Mouse (Mus musculus) heart, postnatal 25 days (tissue): ENCODE data around the gene Dhrs3. TPM values are rescaled to one million over a fixed set of nuclear protein-coding genes. Genes with fewer than 3 reads are reported as not detected.
A peak's percentile ranks its signal among the peaks of the same experiment; 100 is the strongest.

ENCODE experiments used
- DNase-seq: peaks from one replicate; pipeline ENCODE4 v3.0.0; 2022; ENCODE audit warnings: low spot score
- intact Hi-C: fragments of 180-260 bp; cut with DNase I; formaldehyde crosslinking; loops from one replicate; pipeline ENCODE4 v1.15.1; 2025
- total RNA-seq, 2 experiments: library from RNA; stranded (reverse); gene quantifications; 2 replicates each; pipeline ENCODE4 v1.2.3; 2021

Gene Dhrs3
- total RNA-seq, 2 experiments from 2014 or later = 112 to 126 TPM

- DNase-seq = peak; percentile 86
- intact Hi-C loops = no loop called here
Measured at GRCm38 (mm10) chr4:144930366-144930765, 37.7 kb downstream of the Dhrs3 start.

GRCm38 (mm10) chr4:144931167-144931566 lies 38.5 kb downstream of the Dhrs3 start:
- DNase-seq = no peak
- intact Hi-C loops = no loop called here

GRCm38 (mm10) chr4:144934501-144934900 lies 41.9 kb downstream of the Dhrs3 start:
- DNase-seq = no peak
- intact Hi-C loops = no loop called here

- DNase-seq = no peak
- intact Hi-C loops = no loop called here
Measured at GRCm38 (mm10) chr4:144936563-144937154, 44.0 kb downstream of the Dhrs3 start.

- DNase-seq = no peak
- intact Hi-C loops = no loop called here
Measured at GRCm38 (mm10) chr4:144939847-144940411, 47.3 kb downstream of the Dhrs3 start.

- intact Hi-C loops = no loop called here
- no peak for DNase-seq
Measured at GRCm38 (mm10) chr4:144940796-144941462, 48.3 kb downstream of the Dhrs3 start.

- no peak for DNase-seq
- intact Hi-C loops = no loop called here
Measured at GRCm38 (mm10) chr4:144942433-144942832, 49.8 kb downstream of the Dhrs3 start.

GRCm38 (mm10) chr4:144943273-144943672 lies 50.6 kb downstream of the Dhrs3 start:
- DNase-seq = no peak
- intact Hi-C loops = no loop called here

- intact Hi-C loops = loop anchor here (2.0 kb wide), 1 partner anchor 15 kb away; no protein-coding TSS in a partner anchor
- DNase-seq = peak; percentile 79
Measured at GRCm38 (mm10) chr4:144947738-144948390, 55.2 kb downstream of the Dhrs3 start.

- peak; percentile 72 for DNase-seq
- intact Hi-C loops = no loop called here
Measured at GRCm38 (mm10) chr4:144949441-144950326, 57.1 kb downstream of the Dhrs3 start.

- intact Hi-C loops = no loop called here
- no peak for DNase-seq
Measured at GRCm38 (mm10) chr4:144950327-144950711, 57.7 kb downstream of the Dhrs3 start.

GRCm38 (mm10) chr4:144950883-144951282 lies 58.3 kb downstream of the Dhrs3 start:
- no peak for DNase-seq
- intact Hi-C loops = no loop called here

GRCm38 (mm10) chr4:144951859-144952258 lies 59.2 kb downstream of the Dhrs3 start:
- DNase-seq = no peak
- intact Hi-C loops = no loop called here

- intact Hi-C loops = no loop called here
- DNase-seq = no peak
Measured at GRCm38 (mm10) chr4:144953421-144953820, 60.8 kb downstream of the Dhrs3 start.

- intact Hi-C loops = loop anchor here (5.0 kb wide), 1 partner anchor 49 kb away; no protein-coding TSS in a partner anchor
- no peak for DNase-seq
Measured at GRCm38 (mm10) chr4:144955863-144956262, 63.2 kb downstream of the Dhrs3 start.

GRCm38 (mm10) chr4:144956293-144956692 lies 63.7 kb downstream of the Dhrs3 start:
- no peak for DNase-seq
- intact Hi-C loops = loop anchor here (5.0 kb wide), 1 partner anchor 49 kb away; no protein-coding TSS in a partner anchor

GRCm38 (mm10) chr4:144957186-144957585 lies 64.6 kb downstream of the Dhrs3 start:
- intact Hi-C loops = loop anchor here (5.0 kb wide), 1 partner anchor 50 kb away; no protein-coding TSS in a partner anchor
- DNase-seq = no peak

GRCm38 (mm10) chr4:144957721-144958120 lies 65.1 kb downstream of the Dhrs3 start:
- intact Hi-C loops = loop anchor here (5.0 kb wide), 1 partner anchor 50 kb away; no protein-coding TSS in a partner anchor
- DNase-seq = no peak

- intact Hi-C loops = no loop called here
- DNase-seq = no peak
Measured at GRCm38 (mm10) chr4:144960188-144960904, 67.7 kb downstream of the Dhrs3 start.
